Mouse (Mus musculus) midbrain, embryonic 12.5 days (tissue): ENCODE data around the gene Psmd1. TPM values are rescaled to one million over a fixed set of nuclear protein-coding genes. Genes with fewer than 3 reads are reported as not detected.

Source experiments
- ATAC-seq: fragments of 200-750 bp; cut with Nextera tagmentation; 2 replicates; pipeline ENCODE4 v1.8.0; 2017; ENCODE audit warnings: low read depth, moderate TSS enrichment, moderate library complexity; ENCODE audit not compliant: low FRiP score
- H3K27ac ChIP-seq: fragments of 300-500 bp; sonication (generic); replicated peaks from 2 replicates; pipeline ENCODE4 v1.5.1; 2016; ENCODE audit warnings: mild to moderate bottlenecking
- H3K27me3 ChIP-seq: fragments of 300-500 bp; sonication (generic); 2 replicates; pipeline ENCODE4 v1.6.1; 2016; ENCODE audit warnings: mild to moderate bottlenecking
- H3K36me3 ChIP-seq: fragments of 300-500 bp; sonication (generic); 2 replicates; pipeline ENCODE4 v1.6.1; 2016
- H3K4me1 ChIP-seq: fragments of 300-500 bp; sonication (generic); 2 replicates; pipeline ENCODE4 v1.6.1; 2016
- H3K4me2 ChIP-seq: fragments of 300-500 bp; sonication (generic); replicated peaks from 2 replicates; pipeline ENCODE4 v1.6.1; 2016; ENCODE audit warnings: mild to moderate bottlenecking, moderate library complexity
- H3K4me3 ChIP-seq: fragments of 300-500 bp; sonication (generic); 2 replicates; pipeline ENCODE4 v1.5.1; 2016; ENCODE audit warnings: mild to moderate bottlenecking
- H3K9ac ChIP-seq: fragments of 300-500 bp; sonication (generic); replicated peaks from 2 replicates; pipeline ENCODE4 v1.6.1; 2016; ENCODE audit warnings: mild to moderate bottlenecking, moderate library complexity
- H3K9me3 ChIP-seq: fragments of 300-500 bp; sonication (generic); 2 replicates; pipeline ENCODE4 v1.6.1; 2016; ENCODE audit warnings: mild to moderate bottlenecking
- WGBS: fragments of 180-500 bp; shearing (Covaris S2); methylation state at CpG from one replicate; pipeline ENCODE4 v1.1.7; 2016; 5-methylcytosine and 5-hydroxymethylcytosine counted together
- polyA plus RNA-seq: library from polyadenylated mRNA; unstranded; fragments of >200 nt; fragmentation: Nextera tagmentation; extraction: Ambion mirVana; gene quantifications from 2 replicates; pipeline ENCODE4 v1.2.1, GENCODE M21; 2016

The Psmd1 gene
- polyA plus RNA-seq, 1 experiment from 2014 or later = 195 TPM

DNA sequence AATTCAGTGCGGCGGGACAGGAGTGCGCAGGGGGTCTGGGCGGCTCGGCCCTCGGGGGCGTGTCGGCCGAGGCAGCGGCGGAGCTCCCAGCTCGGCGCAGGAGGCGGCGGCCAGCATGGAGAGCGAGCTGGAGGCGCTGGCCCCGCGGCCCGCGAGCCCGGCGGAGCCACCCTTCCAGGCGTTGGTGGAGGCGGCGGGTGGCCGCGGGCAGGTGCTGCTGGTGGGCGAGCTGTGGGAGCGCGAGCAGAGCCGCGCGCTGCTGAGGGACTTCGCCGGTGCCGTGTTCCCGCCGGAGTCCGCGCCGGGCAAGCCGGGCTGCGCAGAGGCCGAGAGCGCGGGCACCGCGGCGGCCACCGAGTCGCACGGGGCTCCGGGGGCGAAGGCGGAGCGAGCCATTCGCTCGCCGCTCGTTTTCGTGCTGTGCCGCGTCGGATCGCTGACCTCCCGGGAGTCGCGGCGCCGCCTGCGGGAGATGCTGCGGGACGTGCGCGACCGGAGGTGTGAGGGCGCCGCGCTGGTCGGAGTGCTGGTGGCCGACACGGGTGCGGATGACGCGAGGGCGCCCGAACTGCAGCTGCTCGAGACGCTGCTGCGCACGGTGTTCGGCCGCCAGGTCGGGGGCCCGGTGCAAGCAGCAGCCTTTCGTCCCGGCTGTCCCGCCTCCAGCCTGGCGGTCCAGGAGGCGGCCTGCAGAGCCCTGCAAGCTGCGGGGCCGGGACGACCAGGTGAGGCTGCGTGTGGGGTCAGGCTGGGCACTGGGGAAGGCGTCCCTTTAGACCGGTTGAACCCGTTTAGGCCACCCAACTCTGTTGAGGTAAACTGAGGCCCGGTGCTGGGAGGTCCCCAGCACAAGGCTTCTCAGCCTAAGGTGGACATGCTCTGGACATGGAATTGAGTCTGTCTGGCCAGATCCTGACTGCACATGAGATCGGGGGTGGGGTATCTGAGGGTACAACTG is 18.1 kb upstream of the Psmd1 start, which contains the start of gene 2810459M11Rik:
Gene 2810459M11Rik (plus strand): TSS at position 16 of the 958 bp plus-strand sequence.
- no peak within 1 kb of the TSS for H3K27ac ChIP-seq
- under 1% methylated on average over 101 of the region's 110 CpGs for WGBS
- peak within 1 kb of the TSS; percentile 68 for H3K9ac ChIP-seq
- peaks cover 7% of the 10 kb centered on the region; the same call in 1 of the 2 replicates for H3K9me3 ChIP-seq
- peak within 1 kb of the TSS; percentile 60 for H3K4me3 ChIP-seq
- H3K36me3 ChIP-seq = no peaks in the 10 kb centered on the region
- peaks cover 11% of the 10 kb centered on the region for H3K4me1 ChIP-seq
- ATAC-seq = peak; percentile 75
- H3K4me2 ChIP-seq = peak within 1 kb of the TSS; percentile 99
- peaks cover 61% of the 10 kb centered on the region for H3K27me3 ChIP-seq

DNA sequence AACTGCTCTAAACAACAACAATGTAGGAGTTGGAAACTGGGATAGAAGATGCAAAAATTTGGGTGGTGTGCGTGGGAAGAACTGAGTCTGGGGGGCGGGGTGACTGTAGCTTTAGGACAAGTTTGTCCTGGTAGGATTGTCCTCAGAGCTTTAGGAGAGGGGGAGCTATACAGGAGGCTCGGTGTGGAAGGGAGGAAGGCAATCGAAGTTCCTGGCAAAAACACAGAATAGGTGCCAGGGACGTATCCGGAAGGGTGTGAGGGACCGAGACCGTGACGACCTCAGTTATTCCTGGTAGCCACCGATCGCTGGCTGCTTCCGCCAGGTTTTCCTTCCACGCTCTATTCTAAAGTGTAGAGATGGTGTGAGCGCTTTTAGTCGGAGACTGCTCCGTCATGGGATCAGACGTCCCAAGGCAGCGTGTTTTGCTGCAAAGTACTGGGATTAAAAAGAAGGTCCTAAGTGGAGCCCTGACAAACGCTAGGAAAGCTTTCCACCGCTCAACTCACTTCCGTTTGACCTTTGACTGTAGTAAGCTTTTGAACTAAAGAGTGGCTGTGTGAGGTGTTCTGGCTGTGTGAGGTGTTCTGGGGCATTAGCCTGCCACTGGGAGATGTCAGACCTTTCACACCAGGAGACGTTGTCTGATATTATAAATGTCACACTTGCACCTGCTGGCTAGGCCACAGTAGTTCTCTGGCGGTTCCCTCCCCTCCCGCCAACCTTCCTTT is 17.2 kb upstream of the Psmd1 start:
- H3K27ac ChIP-seq = no peak overlapping the region
- H3K4me2 ChIP-seq = peak overlapping the region; percentile 99
- WGBS = 9% methylated on average over 24 of the region's 24 CpGs
- H3K9ac ChIP-seq = no peak overlapping the region
- no peaks in the 10 kb centered on the region for H3K9me3 ChIP-seq
- H3K27me3 ChIP-seq = peaks cover 61% of the 10 kb centered on the region
- ATAC-seq = no peak
- H3K4me3 ChIP-seq = peak overlapping the region; percentile 60; the same call in 1 of the 2 replicates
- no peaks in the 10 kb centered on the region for H3K36me3 ChIP-seq
- peaks cover 11% of the 10 kb centered on the region for H3K4me1 ChIP-seq

DNA sequence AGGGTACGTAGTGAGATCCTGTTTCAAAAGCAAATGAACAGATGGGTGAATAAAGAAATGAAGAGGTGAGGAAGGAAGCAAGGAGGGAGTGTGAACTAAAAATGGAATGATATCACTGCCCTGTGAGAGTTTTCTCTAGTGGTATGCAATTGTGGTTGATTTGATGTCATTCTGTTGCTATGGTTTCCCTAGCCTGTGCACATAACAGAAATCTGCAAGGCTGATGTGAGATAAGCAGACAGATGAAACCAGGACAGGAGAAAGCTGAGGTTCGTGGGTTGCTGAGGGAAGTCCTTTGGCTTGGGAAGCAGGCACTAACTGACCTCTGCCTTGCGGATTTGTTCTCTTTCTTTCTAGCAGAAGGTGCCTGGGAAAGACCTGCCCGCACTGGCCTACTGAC is 16.0 kb upstream of the Psmd1 start:
- no peak for ATAC-seq
- H3K27me3 ChIP-seq = peaks cover 59% of the 10 kb centered on the region

DNA sequence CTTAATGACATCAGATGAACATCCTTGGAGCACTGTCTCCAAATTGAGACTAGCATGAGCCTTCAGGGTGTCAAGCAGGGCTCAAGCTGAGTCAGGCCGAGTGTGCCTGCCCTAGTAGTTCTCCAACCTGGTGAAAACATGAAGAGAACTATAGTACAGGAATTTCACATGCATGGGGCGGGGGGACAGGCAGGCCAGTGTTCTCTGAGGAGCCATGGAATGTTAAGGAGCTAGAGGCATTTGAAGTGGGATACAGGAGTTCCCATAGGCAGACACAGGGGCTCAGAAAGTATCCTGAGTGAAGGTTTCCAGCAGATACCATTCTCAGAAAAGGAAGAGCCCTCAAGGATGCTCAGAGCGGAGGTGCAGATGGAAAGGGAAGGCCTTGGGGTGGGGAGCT is 15.4 kb upstream of the Psmd1 start:
- H3K9ac ChIP-seq = no peak overlapping the region
- H3K27ac ChIP-seq = no peak overlapping the region
- no peaks in the 10 kb centered on the region for H3K36me3 ChIP-seq
- peaks cover 11% of the 10 kb centered on the region for H3K4me1 ChIP-seq
- no peaks in the 10 kb centered on the region for H3K9me3 ChIP-seq
- no peak overlapping the region for H3K4me2 ChIP-seq
- no peak overlapping the region for H3K4me3 ChIP-seq
- no peak for ATAC-seq
- WGBS = 77% methylated on average over 3 of the region's 3 CpGs
- peaks cover 54% of the 10 kb centered on the region for H3K27me3 ChIP-seq

More for the DNA sequence above, 16.0 kb upstream of the Psmd1 start:
- no peak overlapping the region for H3K27ac ChIP-seq
- no peak overlapping the region for H3K4me3 ChIP-seq
- H3K4me2 ChIP-seq = no peak overlapping the region
- WGBS = 82% methylated on average over 4 of the region's 4 CpGs
- H3K9ac ChIP-seq = no peak overlapping the region
- no peaks in the 10 kb centered on the region for H3K9me3 ChIP-seq
- H3K4me1 ChIP-seq = peaks cover 11% of the 10 kb centered on the region
- no peaks in the 10 kb centered on the region for H3K36me3 ChIP-seq

DNA sequence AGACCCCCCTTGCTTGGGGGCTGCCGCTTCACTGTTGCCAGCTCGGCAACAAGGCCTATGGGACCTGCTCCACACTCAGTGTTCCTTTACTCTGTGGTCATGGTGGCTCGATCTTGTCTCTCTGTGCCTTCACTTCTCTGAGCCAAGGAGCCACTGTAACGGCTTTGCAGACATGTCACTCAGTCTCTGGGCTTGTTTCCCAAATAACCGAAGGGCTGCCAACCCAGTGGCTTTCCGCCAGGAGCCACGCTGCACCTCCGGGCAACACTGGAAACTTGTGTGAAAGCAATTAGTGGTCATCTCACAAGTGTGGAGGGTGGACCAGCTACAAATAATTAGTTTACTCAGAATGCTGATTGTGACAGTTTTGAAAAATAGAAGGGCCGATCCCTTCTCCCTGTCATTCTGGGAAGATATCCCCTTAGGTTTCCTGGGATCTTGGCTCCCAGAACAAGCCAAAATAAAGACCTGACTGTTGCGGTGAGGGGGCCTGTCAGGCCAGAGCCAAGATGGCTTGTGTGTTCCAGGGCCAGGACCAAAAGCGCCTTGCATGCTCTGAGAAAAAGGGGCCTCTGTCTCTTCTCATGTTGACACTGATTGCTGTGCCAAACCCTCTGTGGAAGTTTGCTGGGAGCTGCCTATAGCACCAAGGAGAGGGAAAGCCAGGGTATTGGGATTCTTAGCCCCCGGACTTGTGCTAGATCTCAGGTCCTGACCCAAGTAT is 10.8 kb upstream of the Psmd1 start:
- peaks cover 9% of the 10 kb centered on the region for H3K27me3 ChIP-seq
- H3K9me3 ChIP-seq = no peaks in the 10 kb centered on the region
- H3K36me3 ChIP-seq = no peaks in the 10 kb centered on the region
- no peaks in the 10 kb centered on the region for H3K4me1 ChIP-seq
- H3K4me2 ChIP-seq = no peak overlapping the region
- WGBS = 87% methylated on average over 12 of the region's 12 CpGs
- H3K27ac ChIP-seq = no peak overlapping the region
- H3K9ac ChIP-seq = no peak overlapping the region
- H3K4me3 ChIP-seq = no peak overlapping the region
- no peak for ATAC-seq

DNA sequence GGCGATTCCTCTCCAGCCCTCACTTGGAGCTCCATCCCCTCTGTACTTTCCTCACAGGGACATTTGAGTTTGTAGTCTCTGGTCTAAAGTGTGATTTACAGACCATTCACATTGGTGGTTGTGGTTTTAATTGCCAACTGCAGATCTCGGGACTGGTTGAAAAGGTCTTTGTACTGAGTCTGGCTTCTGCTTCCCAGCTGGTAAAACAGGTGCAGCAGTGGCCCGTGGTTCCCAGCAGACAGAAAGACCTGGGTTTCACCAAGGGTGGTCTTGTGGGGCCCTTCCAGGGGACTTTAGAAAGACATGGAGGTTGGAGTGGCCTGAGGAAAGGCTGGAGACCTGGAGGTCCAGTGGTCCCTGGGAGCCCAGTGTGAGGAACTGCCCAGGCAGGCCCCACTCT is 9.2 kb upstream of the Psmd1 start:
- Histone ChIP-seq H3K9ac (no peak overlapping the region), H3K27me3 (no peaks in the 10 kb centered on the region), H3K4me2 (no peak overlapping the region), H3K4me1 (peaks cover 2% of the 10 kb centered on the region; the same call in 1 of the 2 replicates), H3K27ac (no peak overlapping the region), H3K36me3 (no peaks in the 10 kb centered on the region), H3K4me3 (no peak overlapping the region), H3K9me3 (no peaks in the 10 kb centered on the region)
- ATAC-seq = no peak
- WGBS = 67% methylated on average over 3 of the region's 3 CpGs

DNA sequence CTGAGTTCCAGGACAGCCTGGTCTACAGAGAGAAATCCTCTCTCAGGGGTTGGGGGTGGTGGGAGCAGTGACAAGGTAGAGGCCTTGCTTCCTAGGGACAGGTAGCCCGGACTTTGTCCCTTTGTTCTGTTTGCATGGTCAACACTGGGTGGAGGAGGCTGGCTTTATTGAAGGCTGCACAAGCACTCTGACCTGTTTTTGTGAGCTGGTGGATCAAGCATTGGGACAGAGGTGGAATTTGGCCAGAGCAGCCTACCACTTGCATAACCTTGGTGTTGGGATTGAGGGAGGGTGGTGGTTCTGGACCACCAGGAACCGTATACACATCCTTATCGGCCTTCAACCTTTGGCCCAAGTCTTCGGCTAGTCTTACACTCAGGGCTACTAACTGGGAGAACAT is 7.9 kb upstream of the Psmd1 start:
- 88% methylated on average over 4 of the region's 4 CpGs for WGBS
- H3K9me3 ChIP-seq = no peaks in the 10 kb centered on the region
- H3K4me3 ChIP-seq = no peak overlapping the region
- no peaks in the 10 kb centered on the region for H3K27me3 ChIP-seq
- no peak overlapping the region for H3K27ac ChIP-seq
- ATAC-seq = no peak
- H3K4me2 ChIP-seq = no peak overlapping the region
- H3K36me3 ChIP-seq = no peaks in the 10 kb centered on the region
- H3K4me1 ChIP-seq = peaks cover 2% of the 10 kb centered on the region; the same call in 1 of the 2 replicates
- H3K9ac ChIP-seq = no peak overlapping the region

DNA sequence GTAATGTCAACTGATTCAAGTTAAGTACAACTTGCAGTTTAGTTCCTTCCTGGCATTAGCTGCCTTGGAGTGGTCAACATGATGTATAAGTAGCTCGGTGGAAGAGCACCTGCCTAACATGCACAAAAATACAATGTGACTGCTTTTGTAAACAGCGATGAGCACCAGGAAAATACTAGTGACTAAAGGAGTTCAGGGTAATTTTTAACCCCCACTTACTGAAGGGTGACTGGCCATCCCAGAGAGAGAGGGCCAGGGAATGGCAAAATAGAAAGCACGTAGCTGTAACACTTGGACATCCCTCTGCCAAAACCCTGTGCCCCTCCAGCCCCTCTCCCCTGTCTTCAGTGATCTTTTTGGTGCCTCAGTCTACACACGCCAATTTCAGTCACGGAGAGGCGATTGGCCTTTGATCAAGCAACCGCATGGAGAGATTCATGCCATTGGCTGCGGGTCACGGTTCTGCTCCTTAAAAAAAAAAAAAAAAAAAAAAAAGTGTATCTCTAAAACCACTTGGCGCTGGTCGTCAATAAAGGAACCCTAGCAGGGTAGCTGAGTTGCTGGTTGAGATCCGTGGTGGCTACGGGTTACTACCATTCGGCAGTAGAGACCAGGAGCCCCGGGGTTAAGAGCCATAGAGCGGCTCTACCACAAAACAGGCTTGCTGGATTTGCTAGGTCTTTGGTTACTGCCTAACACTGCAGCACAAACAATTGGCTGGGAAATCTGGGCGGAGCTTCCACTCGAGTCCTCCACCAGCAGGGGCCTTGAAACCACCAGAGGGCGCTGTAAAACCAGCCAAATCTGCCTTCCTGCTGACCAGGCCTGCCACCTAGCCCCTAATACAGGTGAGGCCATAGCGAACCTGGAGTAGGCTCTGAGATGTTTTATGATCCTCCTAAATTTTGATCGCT is 5.1 kb upstream of the Psmd1 start:
- Histone ChIP-seq H3K27ac (no peak overlapping the region), H3K9me3 (no peaks in the 10 kb centered on the region), H3K27me3 (no peaks in the 10 kb centered on the region), H3K36me3 (no peaks in the 10 kb centered on the region), H3K4me1 (peaks cover 2% of the 10 kb centered on the region; the same call in 1 of the 2 replicates), H3K4me3 (peak overlapping the region; percentile 34), H3K9ac (peak overlapping the region; percentile 41; the same call in 1 of the 2 replicates), H3K4me2 (peak overlapping the region; percentile 53)
- ATAC-seq = peak; percentile 75
- 11% methylated on average over 21 of the region's 21 CpGs for WGBS

DNA sequence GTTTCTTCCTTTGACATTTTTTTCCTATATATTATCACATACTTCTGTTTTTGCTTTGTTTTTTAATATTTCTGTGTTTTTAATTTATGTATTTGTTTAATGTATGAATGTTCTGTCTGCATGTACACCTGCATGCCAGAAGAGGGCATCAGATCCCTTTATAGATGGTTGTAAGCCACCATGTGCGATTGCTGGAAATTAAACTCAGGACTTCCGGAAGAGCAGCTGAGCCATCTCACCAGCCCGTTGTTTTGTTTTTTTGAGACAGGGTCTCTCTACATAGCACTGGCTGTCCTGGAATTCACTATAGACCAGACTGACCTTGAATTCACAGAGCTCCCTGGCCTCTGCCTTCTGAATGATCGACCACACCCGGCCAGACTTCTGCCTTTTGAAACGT is 1.7 kb upstream of the Psmd1 start:
- 90% methylated on average over 6 of the region's 6 CpGs for whole genome bisulfite sequencing
- H3K4me2 ChIP-seq = no peak overlapping the region
- no peak for ATAC-seq

DNA sequence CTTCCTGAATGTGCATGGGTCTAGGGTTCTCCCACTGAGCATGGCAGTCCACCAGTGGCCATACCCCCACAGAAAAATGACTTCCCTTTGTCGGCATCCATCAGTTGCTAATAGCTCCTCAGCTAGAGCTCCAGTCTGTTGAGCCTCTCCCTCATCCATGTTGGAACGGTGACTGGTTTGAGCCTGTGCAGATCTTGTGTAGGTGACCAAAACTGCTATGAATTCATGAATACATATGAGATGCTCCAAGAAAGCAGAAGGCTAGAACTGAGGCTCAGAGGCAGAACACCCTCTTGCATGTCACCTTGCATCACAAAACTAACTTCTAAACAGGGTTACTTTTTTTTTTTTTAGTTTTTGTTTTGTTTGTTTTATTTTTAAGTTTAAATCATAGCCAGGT is 12.4 kb downstream of the Psmd1 start:
- Histone ChIP-seq H3K27me3 (no peaks in the 10 kb centered on the region), H3K4me3 (no peak overlapping the region), H3K27ac (no peak overlapping the region), H3K4me1 (no peaks in the 10 kb centered on the region), H3K9me3 (no peaks in the 10 kb centered on the region), H3K9ac (no peak overlapping the region), H3K36me3 (peaks cover 70% of the 10 kb centered on the region), H3K4me2 (no peak overlapping the region)
- 97% methylated on average over 2 of the region's 2 CpGs for WGBS
- ATAC-seq = no peak

More for the DNA sequence above, 1.7 kb upstream of the Psmd1 start:
- H3K4me3 ChIP-seq = no peak overlapping the region
- H3K9me3 ChIP-seq = no peaks in the 10 kb centered on the region
- H3K27ac ChIP-seq = no peak overlapping the region
- no peaks in the 10 kb centered on the region for H3K27me3 ChIP-seq
- no peak overlapping the region for H3K9ac ChIP-seq
- H3K36me3 ChIP-seq = no peaks in the 10 kb centered on the region
- peaks cover 16% of the 10 kb centered on the region for H3K4me1 ChIP-seq

DNA sequence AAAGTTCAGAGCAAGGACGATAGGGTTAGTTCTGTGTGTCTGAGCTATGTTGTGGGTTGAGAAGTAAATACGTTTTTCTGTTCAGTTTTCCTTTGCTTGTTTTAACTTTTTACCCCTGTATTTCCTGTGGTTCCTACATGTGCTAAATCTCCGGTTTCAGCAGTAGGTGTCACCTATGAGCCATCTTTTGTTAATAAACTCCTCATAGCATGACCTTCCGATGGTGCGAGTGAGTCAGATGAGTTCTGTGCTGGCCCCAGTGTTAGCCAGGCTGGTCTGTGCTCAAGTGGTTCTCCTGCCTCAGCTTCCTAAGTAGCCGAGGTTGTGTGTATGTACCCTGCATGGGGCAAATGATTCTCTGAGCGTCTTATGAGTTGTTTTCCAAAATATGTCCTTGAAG is 30.2 kb downstream of the Psmd1 start:
- H3K4me3 ChIP-seq = no peak overlapping the region
- no peak overlapping the region for H3K4me2 ChIP-seq
- H3K27me3 ChIP-seq = no peaks in the 10 kb centered on the region
- no peak for ATAC-seq
- no peaks in the 10 kb centered on the region for H3K4me1 ChIP-seq
- no peaks in the 10 kb centered on the region for H3K9me3 ChIP-seq
- 86% methylated on average over 7 of the region's 7 CpGs for WGBS
- no peak overlapping the region for H3K27ac ChIP-seq
- no peak overlapping the region for H3K9ac ChIP-seq
- H3K36me3 ChIP-seq = peaks cover 72% of the 10 kb centered on the region
